Mouse (Mus musculus): Measurements from ENCODE around the gene Ric1. TPM values are rescaled to one million over a fixed set of nuclear protein-coding genes. Genes with fewer than 3 reads are reported as not detected.

Gene Ric1
- polyA plus RNA-seq, 1 experiment: 1.4 TPM

DNA sequence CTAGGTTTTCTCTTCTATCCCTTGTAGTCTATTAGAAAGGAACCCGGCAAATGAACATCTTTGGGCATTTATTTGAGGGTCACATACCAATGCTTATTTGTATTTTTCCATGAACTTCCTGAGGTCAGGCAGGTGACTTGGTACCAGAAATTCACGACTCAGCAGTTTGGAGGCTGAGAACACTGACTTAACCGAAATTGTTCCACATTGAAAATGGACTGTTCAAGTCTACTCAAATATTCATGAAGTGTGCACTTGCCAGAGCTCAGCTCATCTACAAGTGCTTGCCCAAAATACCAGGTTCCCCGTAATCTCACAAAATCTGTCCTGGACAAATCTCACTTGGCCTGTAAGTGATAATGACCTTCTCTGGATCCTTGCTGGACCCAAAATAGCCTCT is 133.9 kb downstream of the Ric1 start:
- H3K4me3 ChIP-seq (replicated peaks): no peak overlapping the region
- peaks cover 12% of the 10 kb centered on the region for H3K9me3 ChIP-seq
- peaks cover 20% of the 10 kb centered on the region for H3K27me3 ChIP-seq (replicated peaks)
- no peaks in the 10 kb centered on the region for H3K36me3 ChIP-seq (replicated peaks; ENCODE audit: low read length)
- H3K4me1 ChIP-seq: peaks cover 16% of the 10 kb centered on the region
- TF ChIP-seq GATA1 (IDR thresholded peaks at IDR 0.05; ENCODE audit: borderline replicate concordance, low read length): no peak
- TF ChIP-seq FLI1 (IDR thresholded peaks at IDR 0.05; ENCODE audit: low read length): no peak

Other genes starting within 250 kb of the Ric1 start
- 0.97 TPM in 1 of 2 replicates, not detected in the other for gene Insl6, start 196.9 kb upstream of the Ric1 start, polyA plus RNA-seq (2012; ENCODE audit: insufficient read depth, low replicate concordance)
- gene Rln1, start 187.6 kb upstream of the Ric1 start, polyA plus RNA-seq (2012; ENCODE audit: insufficient read depth, low replicate concordance): not detected in 2 replicates
- gene Plgrkt, start 154.9 kb upstream of the Ric1 start, polyA plus RNA-seq (2012; ENCODE audit: insufficient read depth, low replicate concordance): 39.0 and 52.8 TPM in 2 replicates
- 1.5 TPM in 1 of 2 replicates, not detected in the other for gene Cd274, start 154.8 kb upstream of the Ric1 start, polyA plus RNA-seq (2012; ENCODE audit: insufficient read depth, low replicate concordance)
- gene Pdcd1lg2, start 111.4 kb upstream of the Ric1 start, polyA plus RNA-seq (2012; ENCODE audit: insufficient read depth, low replicate concordance): not detected in 2 replicates
- 0.92 and 1.5 TPM in 2 replicates for gene Ermp1, start 126.1 kb downstream of the Ric1 start, polyA plus RNA-seq (2012; ENCODE audit: insufficient read depth, low replicate concordance)
- gene Mlana, start 175.5 kb downstream of the Ric1 start, polyA plus RNA-seq (2012; ENCODE audit: insufficient read depth, low replicate concordance): not detected in 2 replicates